Mouse (Mus musculus): Measurements from ENCODE around the gene Fbxo46.
"Not testable (repeated sequence)": the region's sequence is repeated elsewhere in the genome, so short reads cannot be mapped to it uniquely, and the experiment has no call there.

Gene Fbxo46

GRCm38 (mm10) chr7:19131324-19131848 is 11.7 kb downstream of the Fbxo46 start:
- DNase-seq (ENCODE audit: low read depth, low spot score): peak; percentile 97

DNA sequence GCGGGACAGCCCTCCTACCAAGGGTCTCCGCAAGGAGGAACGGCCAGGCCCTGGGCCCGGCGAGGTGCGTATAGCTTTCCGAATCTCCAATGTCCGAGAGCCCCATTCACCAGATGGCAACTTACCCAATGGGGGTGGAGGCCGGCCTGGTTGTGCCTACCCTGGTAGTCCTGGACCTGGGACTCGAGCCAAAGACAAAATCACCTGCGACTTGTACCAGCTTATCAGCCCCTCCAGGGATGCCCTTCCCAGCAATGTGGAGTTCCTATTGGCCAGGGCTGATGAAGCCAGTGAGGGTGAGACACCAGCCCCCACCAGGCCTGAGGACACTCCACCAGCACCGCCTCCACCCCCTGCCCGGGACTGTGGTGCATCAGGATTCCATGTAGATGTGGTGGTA is 16.5 kb downstream of the Fbxo46 start:
- DNase-seq (ENCODE audit: low read depth, low spot score): no peak

- no peak for DNase-seq (ENCODE audit: low read depth, low spot score)
Measured at GRCm38 (mm10) chr7:19136673-19137334, 17.1 kb downstream of the Fbxo46 start.

DNA sequence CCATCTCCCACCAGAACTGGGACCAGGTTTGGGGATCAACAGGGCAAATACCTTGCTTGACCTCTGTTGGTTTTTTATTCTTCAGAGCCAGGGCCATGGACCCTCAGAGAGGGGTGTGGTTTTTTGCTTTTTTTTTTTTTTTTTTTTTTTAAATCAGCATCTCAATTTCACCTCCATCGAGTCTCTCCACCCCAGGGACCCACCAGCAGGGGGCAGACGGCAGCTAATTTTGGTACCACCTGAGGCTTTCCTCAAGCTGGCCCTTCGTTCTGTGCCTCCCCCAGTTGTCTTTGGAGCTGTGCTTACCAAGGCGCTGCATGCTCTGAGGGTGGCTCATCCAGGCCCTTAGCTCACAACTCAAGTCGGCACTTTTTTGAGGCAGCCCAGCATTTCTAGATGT is 17.7 kb downstream of the Fbxo46 start:
- DNase-seq (ENCODE audit: low read depth, low spot score): peak; percentile 43

GRCm38 (mm10) chr7:19146793-19147192 is 27.1 kb downstream of the Fbxo46 start:
- DNase-seq (ENCODE audit: low read depth, low spot score): no peak

GRCm38 (mm10) chr7:19147497-19148045 is 27.9 kb downstream of the Fbxo46 start:
- DNase-seq (ENCODE audit: low read depth, low spot score): no peak

DNA sequence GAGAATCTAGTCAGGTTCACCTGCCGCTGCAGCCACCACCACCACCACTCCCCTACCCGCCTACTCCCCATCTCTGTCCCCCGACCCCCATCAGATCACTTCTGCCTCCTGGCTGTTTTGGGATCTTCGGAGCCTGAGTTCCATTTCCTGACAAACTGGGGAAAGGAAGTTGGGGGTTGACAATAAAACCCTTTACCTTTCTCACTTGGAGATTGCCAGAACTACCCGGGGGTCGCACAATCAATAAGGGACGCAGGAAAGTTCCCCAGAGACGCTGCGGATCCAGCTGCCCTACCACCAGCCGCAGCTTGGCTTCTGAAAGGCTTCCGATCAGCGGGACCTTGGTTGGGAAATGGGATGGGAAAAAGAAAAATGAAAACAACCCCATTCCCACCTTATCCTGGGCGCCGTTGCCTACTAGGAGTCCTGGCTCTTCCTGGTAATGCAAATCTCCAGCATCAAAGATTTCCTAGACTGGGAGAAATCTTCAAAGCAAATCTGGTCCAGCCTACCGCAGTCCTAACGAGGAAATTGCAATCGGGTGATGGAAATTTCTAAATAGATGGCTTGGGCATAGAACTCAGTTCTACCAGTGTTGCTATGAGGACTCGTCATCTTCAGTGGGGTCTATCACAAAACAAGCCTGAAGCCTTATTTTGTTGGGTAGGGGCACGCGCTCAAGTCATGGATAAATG is 28.7 kb downstream of the Fbxo46 start:
- no peak for DNase-seq (ENCODE audit: low read depth, low spot score)

DNA sequence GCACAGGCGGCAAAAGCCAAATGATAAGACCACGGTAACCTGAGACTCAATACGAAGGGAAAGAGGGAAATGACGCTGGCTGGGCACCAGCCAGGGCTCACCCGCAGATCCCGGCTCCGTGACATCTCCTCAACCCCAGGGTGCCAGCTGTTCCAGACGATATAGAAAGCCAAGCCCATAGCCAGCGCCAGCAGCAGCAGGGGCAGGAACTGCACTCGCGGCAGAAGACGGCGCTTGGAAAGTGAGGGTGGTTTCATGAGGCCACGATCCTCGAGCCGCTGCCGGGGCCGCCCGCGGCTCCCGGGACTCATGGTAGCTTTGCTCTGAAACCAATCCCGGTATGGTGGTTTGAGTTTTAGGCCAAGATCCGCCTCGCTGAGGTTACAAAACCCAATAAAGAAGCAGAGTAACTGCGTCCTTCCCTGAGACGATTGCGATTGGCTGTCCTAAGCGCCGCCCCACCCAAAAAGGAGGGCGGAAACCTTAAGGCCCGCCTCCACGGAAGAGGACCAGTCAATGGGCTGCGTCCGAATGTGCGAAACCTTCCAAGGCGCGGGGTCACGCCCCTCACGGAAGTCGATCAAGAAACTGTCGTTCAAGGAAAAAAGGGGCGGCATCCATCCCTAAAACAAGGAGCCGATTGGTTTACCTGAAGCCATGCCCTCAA is 29.3 kb downstream of the Fbxo46 start, which contains the start of gene Qpctl:
Gene Qpctl, minus strand, starts transcription at position 417 of the 667 bp plus-strand sequence.
- DNase-seq (ENCODE audit: low read depth, low spot score): peak; percentile 99

DNA sequence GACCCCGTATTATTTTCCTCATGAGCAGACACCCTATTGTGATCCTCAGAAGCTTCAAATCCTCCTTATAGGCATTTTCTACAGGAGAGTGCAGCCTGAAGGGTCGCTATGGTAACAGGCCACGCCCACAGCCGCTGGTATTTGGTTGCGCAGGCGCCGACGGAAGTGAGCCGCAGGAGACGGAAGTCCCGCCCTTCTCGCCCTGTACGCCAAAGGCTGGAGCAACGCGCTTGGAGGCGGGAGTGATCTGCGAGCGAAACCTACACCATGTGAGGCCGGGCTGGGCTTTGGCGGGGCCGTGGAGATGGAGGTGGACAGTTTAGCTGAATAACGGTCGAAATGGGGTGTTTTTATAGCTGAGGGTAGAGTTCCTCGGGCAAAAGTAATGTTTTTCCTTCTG is 30.0 kb downstream of the Fbxo46 start, which contains the start of gene Snrpd2:
Gene Snrpd2, plus strand, starts transcription at position 97 of the 400 bp plus-strand sequence.
- peak; percentile 97 for DNase-seq (ENCODE audit: low read depth, low spot score)

GRCm38 (mm10) chr7:19151121-19151520 is 31.5 kb downstream of the Fbxo46 start:
- DNase-seq (ENCODE audit: low read depth, low spot score): not testable (repeated sequence)

DNA sequence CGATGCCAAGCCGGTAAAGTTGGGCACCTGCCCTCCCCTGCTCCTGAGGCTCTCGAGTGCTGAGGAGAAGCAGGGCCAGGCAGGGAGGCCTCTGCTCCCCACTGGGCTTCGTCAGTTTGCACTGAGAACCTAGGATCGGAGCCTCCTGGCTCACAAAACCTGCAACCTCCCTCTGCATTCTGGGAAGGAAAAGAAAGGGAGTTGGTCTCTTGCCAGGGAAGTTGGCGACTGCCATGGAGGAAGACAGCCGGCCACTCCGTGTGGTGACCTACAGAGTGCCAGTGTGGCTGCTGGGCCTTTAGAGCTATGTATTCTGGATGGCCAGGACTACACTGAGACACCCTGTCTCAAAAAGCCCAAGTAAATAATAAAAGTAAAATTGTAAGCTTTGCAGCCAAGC is 35.1 kb downstream of the Fbxo46 start:
- no peak for DNase-seq (ENCODE audit: low read depth, low spot score)

DNA sequence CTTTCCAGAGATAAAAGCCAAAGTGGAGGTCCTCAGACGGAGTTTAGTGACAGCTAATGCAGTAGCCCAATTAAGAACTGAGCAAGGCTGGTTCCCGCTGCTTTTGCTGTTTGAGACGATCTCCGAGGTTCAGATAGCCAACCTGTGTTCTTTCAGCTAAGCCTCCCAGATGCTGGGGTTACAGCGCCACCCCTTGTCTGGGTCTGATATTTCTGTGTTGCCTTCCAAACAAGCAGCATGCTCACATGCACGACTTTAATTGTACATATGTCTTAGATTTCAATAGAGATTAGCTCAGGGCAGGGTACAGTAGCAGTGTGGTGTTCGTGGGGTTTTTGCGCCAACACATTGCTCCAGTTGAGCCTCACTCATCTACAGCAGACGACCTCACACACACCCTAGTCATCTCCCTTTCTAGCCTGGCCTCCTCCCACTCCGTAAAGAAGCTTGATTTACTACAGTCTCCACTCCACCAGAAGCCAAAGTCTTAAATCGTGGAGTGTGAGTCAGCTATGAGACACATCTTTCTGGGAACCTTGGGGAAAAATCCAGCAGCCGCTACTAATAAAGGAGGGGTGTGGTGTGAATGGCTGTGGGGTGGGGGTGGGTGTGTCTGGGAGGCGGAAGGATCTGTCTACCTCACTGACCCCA is 36.3 kb downstream of the Fbxo46 start:
- DNase-seq (ENCODE audit: low read depth, low spot score): no peak

DNA sequence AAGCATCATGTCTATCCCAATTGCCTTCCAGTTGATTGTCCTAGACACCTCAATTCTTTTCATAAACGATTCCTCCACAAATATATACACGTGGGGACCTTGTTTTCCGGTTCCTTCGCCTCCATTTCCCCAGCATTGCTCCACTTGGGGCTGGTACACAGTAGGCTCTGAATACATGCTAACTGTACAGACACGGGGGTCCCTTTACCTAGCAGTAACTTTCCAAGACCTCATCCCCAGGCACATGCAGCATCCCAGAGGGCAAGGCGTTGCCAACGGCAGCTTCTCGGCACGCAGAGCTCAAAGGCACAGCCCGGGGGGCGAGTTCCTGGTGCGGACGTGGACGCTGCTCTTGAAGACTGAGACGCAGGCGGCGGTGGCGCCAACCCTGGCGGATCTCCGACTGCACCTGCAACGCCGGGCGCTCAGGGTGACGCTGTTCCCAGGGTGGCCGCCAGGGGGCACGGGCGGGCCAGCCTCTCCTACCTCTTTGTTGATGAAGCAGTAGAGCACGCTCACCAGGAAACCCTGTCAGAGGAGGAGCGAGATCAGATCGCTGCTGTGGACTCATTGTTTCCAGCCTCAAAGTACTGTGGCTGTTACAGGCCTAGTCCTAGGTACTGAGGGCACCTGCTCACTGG is 37.6 kb downstream of the Fbxo46 start:
- DNase-seq (ENCODE audit: low read depth, low spot score): peak; percentile 86

DNA sequence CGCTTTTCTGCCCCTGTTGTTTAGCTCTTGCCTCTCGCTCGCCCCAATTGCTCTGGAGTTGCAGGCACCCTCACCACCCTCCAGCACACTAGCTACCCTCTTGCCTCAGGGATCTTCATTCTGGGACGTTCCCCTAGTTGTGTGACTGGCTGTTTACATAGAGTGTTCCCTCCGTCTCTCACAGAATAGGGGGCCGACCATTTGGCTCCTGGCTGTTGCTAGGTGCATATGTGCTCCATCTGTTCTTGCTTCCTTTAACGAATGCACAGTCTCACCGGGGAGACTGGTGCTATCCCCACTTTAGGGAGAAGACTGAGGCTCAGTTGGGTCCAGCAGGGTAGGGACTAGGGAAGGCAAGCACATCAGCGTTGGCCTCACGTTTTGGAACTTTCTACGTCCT is 38.9 kb downstream of the Fbxo46 start:
- no peak for DNase-seq (ENCODE audit: low read depth, low spot score)

- DNase-seq (ENCODE audit: low read depth, low spot score): no peak
Measured at GRCm38 (mm10) chr7:19159411-19159810, 39.8 kb downstream of the Fbxo46 start.

DNA sequence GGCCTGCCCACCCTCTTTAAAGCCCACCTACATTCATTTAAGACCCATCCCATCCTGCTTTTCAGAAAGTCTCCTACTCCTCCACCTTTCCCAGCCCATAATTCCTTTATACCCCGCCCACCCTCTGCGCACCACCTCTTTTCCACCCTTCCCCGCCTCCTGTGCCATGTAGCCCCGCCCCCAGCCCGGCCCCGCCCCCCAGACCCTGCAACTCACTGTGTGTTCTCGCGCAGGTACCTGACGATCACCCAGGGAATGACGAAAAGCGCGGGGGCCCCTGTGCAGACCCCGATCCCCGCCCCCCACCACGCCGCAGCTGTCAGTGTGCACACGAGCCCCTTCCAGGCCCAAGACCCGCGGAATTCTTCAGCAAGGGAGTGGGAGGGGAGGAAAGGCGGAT is 40.5 kb downstream of the Fbxo46 start:
- DNase-seq (ENCODE audit: low read depth, low spot score): no peak

DNA sequence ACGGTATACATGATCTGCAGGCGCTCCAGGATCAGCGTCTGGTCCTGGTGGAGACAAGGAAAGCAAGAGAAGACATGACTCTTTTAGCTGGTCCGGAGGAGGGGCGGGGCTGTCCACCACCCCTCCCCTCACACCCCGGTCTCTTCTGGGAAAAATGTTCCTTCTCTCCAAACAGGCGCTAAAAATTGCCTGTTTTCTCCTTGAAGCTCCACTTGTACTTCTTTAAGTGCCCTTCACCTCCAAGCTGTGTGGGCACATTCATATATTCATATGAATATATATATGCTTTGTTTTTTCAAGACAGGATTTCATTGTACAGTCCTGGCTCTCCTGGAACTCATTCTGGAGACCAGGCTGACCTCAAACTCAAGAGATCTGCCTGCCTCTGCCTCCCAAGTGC is 43.3 kb downstream of the Fbxo46 start:
- no peak for DNase-seq (ENCODE audit: low read depth, low spot score)

GRCm38 (mm10) chr7:19163752-19164151 is 44.1 kb downstream of the Fbxo46 start:
- DNase-seq (ENCODE audit: low read depth, low spot score): no peak

- no peak for DNase-seq (ENCODE audit: low read depth, low spot score)
Measured at GRCm38 (mm10) chr7:19164189-19164588, 44.5 kb downstream of the Fbxo46 start.

DNA sequence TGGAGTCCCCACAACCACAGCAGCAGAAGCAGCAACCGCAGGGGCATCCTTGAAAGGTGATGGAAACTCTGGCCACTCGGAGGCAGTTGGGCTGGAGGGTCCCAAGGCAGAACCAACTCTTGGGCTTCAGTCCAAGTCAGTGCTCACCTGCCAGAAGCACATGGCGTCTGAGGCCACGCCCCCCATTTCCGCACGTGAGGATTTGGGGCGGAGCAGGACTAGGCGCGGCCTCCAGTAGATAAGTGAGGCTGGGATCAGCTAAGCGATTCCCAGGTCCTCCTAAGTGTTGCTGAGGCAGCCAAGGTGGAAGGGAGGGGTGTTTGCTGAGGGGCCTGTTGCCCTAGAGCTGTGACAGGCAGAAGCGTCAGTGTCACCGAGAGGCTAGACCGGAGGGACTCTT is 45.3 kb downstream of the Fbxo46 start:
- no peak for DNase-seq (ENCODE audit: low read depth, low spot score)

Data from mesoderm, embryonic 11.5 days (tissue).